Mouse (Mus musculus) adipocyte (in vitro differentiated cells): ENCODE measurements around the gene Gsg1l.
A peak's percentile ranks its signal among the peaks of the same experiment; 100 is the strongest.

ENCODE experiments used
- DNase-seq: peaks from one replicate; pipeline ENCODE4 v3.0.0-alpha.2; 2016; ENCODE audit warnings: low spot score

The Gsg1l gene

DNA sequence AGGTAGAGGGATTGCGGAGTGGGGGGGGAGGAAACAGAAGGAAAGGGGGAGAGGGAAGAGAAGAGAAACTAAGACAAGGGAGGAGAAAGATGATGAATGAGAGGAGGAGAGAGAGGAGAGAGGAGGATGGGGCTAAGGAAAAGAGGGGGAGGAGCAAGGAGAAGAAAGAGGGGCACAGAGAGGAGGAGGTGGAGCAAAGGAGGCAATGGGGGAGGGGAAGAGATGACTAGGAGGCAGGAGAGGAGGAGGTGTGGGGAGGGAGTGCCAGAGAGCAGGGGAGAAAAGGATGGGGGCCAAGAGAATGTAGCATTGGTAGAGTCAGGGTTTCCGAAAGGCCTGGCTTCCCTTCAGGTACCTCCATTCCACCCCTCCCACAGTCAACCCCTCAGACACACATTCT lies 147.9 kb downstream of the Gsg1l start:
- DNase-seq = no peak

DNA sequence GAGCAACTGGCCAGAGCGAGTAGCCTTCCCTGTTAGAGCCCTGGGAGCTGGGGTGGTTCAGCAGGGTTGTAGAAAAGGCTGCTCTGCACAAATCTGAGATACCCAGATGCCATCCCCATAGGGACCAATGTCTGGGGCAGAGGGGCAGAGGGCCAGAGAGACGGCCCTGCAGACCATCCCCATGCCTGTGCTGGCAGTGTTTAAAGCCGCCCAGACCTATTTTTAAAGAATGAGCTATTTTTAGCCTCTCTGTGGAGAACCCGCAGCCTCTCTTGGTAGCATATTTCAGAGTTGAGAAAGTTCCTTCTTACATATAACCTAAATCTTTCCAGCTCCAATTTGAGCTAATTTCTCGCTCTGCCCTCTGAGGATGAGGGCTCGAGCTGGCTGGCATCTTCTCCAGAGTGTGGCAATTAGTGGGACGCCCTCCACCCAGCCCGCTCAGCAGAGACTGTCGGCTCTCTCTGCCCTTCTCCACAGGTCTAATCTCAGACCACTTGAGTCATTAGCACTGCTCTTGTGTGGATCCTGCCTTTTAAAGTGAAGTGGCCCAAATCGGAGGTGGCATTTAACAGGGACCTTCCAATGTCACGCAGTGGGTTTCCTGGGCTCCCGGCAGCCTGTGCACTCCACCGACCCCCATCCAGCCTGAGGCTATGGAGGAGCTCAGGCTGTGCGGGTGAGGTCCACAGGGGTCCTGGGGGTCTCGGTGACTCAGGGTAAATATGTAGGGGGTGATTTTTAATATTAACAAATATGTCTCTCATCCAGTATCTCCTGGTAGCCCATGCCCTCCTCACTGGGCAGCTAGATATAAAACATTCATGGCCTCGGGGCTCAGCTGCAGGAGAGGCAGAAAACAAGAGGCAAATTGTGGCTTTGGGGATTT lies 148.6 kb downstream of the Gsg1l start:
- DNase-seq = peak; percentile 8

DNA sequence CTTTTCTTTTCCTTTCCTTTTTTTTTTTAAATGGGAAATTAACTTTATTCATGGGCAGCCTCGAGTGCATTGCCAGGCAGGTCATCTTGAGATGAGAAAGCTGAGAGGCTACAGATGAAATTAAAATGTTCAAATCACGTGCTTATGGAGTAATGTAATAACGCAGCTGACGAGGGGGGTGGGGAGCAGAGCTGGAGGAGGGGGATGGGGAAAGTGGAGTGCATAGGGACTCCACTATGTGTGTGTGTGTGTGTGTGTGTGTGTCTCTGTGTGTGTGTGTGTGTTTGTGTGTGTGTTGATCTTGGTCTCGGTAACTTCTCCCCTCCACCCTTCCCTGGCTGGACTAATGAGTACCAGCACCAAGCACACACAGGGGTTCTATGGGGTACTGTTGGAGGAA lies 150.6 kb downstream of the Gsg1l start:
- no peak for DNase-seq

DNA sequence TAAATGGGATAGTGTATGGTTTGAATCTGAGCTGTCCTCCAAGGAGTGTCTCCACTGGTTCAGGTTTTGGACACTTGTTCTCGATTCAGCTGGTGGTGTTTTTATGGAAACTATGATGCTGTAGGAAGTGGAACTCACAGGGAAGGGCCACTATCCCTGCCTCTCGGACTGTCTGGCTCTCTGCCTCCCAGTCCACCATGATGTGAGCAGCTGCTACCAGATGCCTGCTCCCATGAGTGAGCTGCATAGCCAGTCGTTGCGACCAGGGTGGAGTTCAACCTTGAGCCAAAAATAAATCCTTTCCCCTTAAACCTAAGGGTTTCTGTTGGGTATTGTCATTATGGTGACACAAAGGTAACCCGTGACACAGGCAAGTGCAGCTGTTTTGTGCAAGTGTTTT lies 158.2 kb downstream of the Gsg1l start:
- DNase-seq = no peak

DNA sequence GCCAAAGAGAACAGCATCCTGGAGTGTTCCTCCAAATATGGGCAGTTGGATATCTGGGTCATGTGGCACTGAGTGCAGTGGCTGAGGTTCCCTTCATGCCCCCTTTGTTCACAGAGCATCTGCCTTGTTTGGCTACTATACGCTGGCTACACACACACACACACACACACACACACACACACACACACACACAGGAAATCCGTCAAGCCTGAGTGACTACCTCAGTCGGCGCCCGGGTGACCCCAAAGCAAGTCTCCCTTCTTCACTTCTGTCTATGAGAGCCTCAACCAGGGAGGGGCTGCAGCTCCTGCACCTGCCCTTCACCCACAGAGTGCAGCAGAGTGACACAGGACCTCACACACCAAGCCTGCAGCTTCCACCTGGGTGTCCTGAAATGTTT lies 161.4 kb downstream of the Gsg1l start:
- no peak for DNase-seq

DNA sequence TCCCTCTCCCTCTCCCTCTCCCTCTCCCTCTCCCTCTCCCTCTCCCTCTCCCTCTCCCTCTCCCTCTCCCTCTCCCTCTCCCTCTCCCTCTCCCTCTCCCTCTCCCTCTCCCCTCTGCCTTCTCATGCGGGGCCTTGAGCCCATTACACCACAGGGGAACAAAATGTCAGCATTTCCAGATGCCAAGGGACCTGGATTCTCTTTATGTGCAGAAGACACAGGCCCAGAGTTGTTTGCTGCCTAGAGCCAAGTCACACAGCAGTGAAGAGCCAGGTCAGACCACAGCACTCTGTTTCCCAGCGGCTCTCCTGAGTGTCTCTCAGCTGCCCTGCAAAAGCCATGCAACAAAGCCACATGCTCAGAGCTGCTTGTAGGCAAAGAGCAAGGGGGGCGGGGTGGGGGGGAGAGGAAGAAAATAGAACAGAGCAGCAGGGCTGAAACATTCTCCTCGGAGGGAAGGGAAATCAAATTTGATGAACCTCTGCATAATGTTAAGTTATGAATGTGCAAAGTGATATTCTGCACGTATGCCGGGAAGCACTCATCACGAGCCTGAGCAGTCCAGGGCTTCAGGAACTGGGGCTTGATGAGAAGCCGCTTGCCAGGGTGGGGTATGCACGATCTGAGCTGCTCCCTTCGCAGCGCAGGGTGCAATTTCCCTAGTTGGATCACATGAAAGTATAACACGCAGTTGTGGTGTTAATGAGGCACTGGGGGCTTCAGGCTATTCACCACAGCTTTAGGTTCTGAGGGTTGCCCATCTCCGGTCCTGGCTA lies 181.6 kb downstream of the Gsg1l start:
- no peak for DNase-seq

DNA sequence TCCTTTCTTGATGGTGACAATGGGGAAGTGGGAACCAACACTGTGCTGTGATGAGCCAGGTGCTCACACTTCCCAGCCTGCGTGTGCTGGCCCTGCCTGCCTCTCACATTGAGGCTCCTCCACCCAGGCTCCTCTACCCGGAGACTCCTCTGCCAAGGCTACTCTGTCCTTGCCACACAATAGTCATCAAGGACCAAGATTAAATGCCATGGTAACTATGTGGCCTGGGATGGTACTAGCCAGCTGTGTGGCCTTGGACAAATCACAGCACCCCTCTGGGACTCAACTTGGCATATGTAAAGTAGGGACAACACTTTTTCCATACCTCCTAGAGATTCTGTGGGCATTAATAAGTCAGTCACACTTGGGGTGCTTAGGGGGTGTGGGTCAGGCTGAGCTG lies 182.3 kb downstream of the Gsg1l start:
- DNase-seq = no peak

DNA sequence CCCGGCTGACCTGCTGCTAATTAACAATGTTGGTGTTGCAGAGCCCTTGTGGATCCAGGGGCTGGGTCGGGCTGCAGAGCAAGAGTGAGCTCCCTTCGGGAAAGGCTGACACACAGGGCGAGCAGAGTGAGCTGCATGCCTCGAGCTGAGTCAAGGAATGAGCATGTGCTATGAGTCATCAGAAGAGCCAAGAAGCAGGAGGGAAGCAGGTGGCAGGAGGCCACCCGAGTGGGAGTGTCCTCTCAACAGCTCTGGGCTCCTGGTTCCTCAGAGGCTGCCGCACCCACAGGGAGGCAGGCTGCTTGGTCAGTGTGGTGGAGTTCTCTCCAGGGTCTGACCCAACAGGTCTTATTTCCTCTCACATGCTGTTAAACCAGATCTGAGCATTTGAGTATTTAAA lies 183.2 kb downstream of the Gsg1l start:
- peak; percentile 18 for DNase-seq

DNA sequence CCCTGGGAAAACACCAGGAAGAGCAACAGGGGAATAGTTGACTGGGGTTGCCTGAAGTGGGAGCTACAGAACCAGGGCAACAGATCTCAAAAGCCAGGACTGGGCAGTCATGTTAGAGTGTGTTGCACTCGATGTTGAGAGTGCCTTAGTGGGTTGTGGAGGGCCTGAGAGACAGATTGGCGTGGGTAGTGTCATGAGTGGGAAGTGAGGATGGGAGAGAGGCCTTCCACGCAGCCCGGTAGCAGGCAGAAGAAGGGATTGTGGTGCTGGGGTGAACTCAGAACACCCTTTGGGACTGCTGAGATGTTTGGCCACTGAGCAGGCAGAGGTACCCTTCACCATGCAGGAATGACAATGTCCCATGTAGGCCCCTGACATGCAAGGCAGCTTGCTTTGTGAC lies 185.2 kb downstream of the Gsg1l start:
- no peak for DNase-seq

DNA sequence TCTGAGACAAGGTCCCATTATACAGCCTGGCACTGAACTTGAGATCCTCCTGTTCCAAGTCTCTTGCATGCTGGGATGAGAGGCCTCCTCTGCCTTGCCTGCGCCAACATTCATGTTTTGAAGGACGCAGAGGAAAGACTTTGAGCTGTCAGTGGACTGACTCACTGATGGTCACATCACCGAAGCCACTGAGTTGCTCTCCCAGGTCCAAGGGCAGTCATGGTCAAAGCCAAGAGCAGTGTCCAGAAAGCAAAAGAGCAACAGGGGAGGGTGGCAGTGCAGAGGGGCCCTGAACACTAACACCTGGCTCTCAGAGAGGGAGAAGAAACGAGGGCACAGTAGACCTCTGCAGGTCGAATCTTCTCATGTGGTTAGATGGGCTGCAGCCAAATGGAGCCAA lies 188.6 kb downstream of the Gsg1l start:
- no peak for DNase-seq

DNA sequence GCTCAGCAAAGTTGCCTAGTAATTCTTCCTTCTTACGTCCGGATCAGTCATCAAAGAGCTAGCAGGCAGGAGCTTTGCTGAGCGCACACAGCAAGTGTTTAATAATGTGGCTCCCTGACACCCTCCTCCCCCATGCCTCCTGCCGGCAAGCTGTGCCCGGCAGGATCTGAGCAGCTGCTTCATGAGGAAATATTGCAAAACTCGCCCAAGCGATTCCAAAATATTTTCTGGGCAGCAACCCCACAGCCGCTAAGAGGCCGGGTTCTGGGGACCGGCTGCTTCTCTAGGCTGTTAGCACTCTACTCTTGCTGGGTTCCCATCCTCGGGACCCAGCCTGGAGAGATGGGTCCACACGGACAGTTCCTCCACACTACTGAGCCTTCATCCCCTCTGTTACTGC lies 193.8 kb downstream of the Gsg1l start:
- DNase-seq = peak; percentile 71

DNA sequence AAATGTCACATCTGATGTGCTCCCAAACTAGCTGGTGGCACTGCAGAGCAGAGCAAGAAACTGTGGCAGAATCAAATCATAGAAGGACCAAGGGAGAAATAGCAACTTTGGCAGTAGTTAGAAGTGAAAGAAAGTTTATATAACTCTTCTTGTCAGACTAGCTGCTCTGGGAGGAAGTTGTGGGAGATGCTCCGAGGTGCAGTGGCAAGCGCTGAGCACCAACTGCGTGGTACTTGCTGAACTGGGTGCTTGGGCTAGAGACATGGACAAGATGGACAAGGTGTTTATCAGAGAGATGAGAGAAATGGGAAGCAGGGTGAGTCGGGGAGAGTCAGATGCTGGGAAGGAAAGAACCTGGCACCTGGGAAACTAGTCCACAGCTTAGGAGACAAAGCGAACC lies 194.4 kb downstream of the Gsg1l start:
- no peak for DNase-seq

DNA sequence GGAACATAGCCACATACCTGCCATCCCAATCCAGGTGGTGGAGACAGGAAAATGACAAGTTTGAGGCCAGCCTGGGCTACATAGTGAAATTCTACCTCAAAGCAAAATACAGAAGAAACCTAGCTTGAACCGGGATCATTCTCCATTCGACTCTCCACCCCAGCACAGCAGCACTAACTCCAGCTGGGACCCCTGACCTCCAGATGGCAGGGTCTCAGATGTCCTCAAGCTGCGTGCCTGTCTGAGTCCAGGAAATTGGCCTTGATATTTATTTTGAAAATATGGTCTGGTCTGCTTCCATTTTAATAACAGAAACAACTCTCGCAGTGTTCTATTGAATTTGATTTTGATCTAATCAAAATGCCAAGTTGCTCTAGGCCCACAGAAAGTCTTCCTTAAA lies 195.1 kb downstream of the Gsg1l start:
- no peak for DNase-seq

DNA sequence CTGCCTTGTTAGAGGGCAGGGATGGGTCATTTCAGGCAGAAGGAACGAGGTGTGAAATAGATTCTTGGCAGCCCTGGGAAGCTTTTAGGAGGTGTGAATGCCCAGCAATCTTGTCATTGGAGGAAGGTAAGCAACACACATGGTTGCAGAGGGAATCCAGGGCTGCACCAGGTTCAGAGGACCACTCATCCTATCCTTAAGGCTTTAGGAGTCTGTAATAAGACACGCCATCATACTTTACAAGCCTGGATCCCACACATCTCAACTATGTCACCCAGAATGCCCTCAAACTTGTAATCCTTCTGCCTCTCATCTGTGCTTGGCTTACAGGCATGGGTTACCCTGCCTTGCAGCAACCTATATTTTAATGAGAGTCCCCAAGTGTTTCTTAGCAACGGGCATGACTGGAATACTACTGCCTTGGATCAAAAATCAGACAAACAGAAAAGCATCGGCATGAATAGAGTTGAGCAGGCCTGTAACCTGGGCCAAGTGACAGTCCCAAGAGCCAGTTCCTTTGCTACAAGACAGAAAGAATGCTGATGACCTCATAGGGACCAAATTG lies 196.0 kb downstream of the Gsg1l start:
- DNase-seq = no peak

DNA sequence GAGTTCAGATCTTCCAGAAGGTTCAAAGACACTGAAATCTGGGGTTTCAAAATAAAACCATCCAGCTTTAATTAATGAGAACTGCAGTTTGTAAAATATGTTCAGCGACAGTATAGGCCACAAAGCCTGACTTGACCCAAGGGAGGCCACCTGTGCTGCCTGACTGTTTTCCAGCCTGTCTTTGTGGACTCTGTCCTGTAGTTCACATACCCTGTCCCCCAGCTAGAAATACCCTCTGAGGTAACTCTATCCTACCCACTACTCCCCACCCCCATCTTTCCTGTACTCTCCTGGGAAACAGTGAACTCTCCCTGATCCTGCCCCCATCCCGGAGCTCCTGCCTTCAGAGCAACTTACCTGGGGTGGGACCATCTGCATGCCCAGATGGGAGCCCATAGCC lies 199.0 kb downstream of the Gsg1l start:
- no peak for DNase-seq

DNA sequence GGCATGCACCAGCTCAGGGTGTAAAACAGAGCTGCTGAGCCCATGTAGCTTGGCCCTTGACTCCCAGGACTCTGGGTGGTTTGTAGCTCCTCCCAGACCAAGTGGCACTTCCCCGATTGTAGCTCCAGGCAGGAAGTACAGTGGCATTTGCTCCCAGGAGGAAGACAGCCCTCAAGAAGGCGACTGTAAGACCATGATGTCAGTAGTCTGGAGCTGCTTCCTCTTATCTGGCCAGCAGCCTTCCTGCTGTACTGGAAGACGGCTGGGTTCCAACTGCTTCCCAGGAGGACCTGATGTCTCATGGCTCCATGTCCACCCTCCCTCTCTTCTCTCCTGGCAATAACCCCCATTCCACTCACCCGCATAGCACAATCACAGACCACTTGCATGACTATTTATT lies 204.2 kb downstream of the Gsg1l start:
- no peak for DNase-seq

DNA sequence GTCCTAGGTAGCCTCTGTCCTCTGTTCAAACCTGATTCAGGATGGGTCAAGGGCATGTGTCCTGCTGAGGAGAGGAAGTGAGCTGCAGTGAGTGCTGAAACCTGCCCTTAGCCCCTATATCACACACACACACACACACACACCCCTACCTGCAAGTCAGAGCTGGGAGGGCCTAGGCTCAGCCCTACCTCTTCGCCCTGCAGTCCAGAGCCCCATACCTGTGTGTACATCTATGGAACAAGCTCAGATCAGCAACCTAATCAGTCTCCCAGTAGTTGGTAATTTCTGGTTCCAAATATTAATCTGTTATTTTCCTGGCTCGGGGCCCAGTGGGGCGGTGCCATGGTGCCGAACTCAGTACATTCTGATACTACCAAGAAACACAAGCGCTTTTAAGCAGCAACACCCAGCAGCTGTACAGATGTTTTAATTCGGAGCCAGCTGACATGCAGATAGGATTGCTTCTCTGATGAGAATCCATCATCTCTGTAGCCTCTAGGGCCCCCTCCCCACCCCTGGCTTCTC lies 208.2 kb downstream of the Gsg1l start:
- DNase-seq = no peak

DNA sequence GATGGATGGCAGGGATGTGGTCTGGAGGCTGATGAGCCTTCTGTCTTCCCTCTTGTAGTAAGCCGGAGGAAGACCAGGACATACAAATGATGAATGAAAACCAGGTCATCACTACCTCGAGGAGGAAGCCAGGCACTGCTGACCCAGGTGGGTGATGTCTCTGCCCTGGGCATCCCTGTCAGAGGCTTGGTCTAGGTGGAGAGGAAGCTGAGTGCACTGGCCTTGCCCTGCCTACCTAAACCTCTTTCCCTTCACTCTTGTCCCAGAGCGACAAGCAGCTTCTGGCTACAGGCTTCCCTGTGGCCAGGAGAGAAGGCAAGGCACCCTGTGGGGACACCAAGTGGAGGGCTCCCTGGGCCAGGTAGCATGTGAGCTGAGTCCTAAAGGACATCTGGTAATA lies 209.3 kb downstream of the Gsg1l start:
- no peak for DNase-seq

DNA sequence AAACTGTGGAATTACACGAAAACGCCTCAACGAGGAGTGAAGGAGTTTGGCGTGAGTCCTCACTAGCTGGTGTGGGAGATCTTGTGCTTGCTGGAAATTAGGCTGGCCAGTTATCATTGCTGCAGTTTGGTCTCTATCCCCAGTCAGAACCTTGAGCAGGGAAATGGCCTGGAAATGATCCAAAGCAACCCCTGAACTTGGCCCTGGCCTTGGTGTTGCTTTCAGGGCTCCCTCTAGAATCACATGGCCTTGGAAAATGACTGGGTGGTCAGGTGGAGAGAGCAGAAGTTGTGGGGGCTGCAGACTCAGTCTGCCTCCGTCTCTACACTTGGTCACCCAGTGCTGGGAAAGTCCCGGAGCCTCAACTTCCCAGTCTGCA lies 210.0 kb downstream of the Gsg1l start:
- no peak for DNase-seq

DNA sequence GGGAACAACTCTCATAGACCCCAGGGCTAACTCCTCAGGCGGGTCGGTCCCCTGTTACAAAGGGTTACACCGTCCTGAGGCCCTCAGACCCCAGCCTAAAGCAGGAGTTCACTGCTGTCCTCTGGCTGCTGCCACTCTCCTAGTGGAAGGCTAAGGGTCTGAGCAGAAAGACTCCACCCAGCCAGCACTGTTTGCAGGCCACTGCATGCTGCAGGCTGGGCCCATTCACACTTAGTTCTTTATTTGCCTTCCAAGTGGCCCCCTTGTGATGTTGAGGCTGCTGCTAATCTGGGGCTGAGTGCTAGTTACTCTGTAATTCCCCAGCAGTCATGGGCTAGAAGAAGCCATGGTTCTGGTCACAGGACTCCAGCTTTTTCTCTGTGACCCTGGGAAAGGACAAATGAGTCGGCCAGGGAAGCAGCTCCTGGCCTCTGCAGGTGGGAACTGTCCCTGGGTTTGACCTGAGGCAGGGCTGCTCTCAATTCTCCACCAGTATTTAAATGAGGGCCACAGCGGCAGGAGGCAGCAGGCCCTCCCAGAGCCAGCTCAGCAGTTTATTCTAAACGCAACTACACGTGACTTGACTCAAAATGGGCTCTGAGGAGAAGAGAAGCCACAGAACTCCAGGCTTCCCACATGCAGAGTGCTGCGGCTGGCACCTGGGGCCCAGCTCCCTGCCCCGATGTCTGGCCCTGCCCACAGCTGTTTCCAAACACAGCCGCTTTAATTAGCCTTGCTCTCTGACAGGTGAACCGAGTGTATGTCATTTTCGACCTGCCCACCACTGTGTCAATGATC lies 210.6 kb downstream of the Gsg1l start:
- DNase-seq = no peak

DNA sequence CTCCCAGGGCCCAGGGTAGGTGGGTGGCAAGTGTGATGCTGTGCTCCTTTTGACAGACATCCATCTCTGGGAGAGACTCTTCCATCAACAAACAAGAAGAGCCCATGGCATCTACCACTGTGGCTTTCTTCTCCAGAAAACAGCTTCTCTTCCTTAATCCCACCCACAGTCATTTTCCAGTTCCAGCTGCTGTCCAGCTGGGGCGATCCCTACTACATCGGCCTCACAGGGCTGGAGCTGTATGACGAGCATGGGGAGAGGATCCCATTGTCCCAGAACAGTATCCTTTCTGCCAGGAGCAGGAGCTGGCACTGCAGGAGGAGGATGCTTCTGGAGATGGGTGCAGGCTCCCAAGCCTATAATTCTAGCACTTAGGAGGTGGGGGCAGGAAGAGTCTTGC lies 213.6 kb downstream of the Gsg1l start:
- DNase-seq = no peak

DNA sequence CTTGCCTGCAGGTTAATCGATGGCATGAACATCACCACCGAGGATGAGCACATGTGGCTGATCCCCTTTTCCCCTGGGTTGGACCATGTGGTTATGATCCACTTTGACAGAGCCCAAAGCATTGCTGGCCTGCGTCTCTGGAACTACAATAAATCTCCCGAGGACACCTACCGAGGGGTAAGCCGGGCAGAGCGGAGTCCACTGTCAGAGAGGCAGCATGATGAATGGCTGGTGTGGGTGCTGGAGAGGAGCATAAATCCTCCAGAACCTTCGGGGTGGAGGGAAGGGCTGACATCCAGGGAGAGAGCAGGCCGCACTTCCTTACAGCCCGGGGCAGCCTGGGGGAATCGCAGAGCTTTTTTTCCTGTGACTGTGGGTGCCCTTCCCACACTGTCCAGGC lies 217.0 kb downstream of the Gsg1l start:
- DNase-seq = no peak
